Mouse (Mus musculus) T-helper 2 cell (primary cell): Measurements from ENCODE around the gene Dph2.

Source experiments
- in situ Hi-C: fragments of 300-600 bp; cut with MboI, MseI; formaldehyde crosslinking; loops from one replicate; pipeline ENCODE4 v1.15.1; 2025; ENCODE audit warnings: high pct_unique_total_duplicates

Dph2 gene

GRCm38 (mm10) chr4:117882701-117883691, 8.8 kb downstream of the Dph2 start, which contains the start of gene B4galt2:
TSS of gene B4galt2 (minus strand) at chr4:117883487.
- in situ Hi-C loops: loop anchor here (5.0 to 25.0 kb wide), 2 partner anchors 51 to 1229 kb away; partner anchors contain the start of genes Slc2a1 and Slc6a9

- in situ Hi-C loops: loop anchor here (25.0 kb wide), 1 partner anchor 1234 kb away; the partner anchor contains the start of gene Slc2a1
These were observed 13.1 kb downstream of the Dph2 start for GRCm38 (mm10) chr4:117878703-117879102.

GRCm38 (mm10) chr4:117878301-117878700, 13.5 kb downstream of the Dph2 start:
- in situ Hi-C loops: loop anchor here (25.0 kb wide), 1 partner anchor 1234 kb away; the partner anchor contains the start of gene Slc2a1

- in situ Hi-C loops: no loop called here
These were observed 18.2 kb downstream of the Dph2 start for GRCm38 (mm10) chr4:117873615-117874014.

- in situ Hi-C loops: no loop called here
These were observed 19.4 kb downstream of the Dph2 start, which contains the start of gene Ccdc24 for GRCm38 (mm10) chr4:117872471-117872886. TSS of gene Ccdc24 (minus strand) at chr4:117872557.

- in situ Hi-C loops: no loop called here
These were observed 20.0 kb downstream of the Dph2 start for GRCm38 (mm10) chr4:117871787-117872186.

GRCm38 (mm10) chr4:117870437-117870836, 21.4 kb downstream of the Dph2 start:
- in situ Hi-C loops: no loop called here

GRCm38 (mm10) chr4:117869317-117869716, 22.5 kb downstream of the Dph2 start:
- in situ Hi-C loops: no loop called here

GRCm38 (mm10) chr4:117867823-117868222, 24.0 kb downstream of the Dph2 start:
- in situ Hi-C loops: no loop called here

GRCm38 (mm10) chr4:117867000-117867399, 24.8 kb downstream of the Dph2 start:
- in situ Hi-C loops: no loop called here

- in situ Hi-C loops: no loop called here
These were observed 25.7 kb downstream of the Dph2 start for GRCm38 (mm10) chr4:117866083-117866482.

- in situ Hi-C loops: loop anchor here (5.0 kb wide), 1 partner anchor 151 kb away; no protein-coding TSS in a partner anchor
These were observed 29.0 kb downstream of the Dph2 start for GRCm38 (mm10) chr4:117862823-117863222.

GRCm38 (mm10) chr4:117860570-117860969, 31.3 kb downstream of the Dph2 start:
- in situ Hi-C loops: loop anchor here (5.0 kb wide), 1 partner anchor 148 kb away; no protein-coding TSS in a partner anchor

GRCm38 (mm10) chr4:117858794-117859193, 33.0 kb downstream of the Dph2 start:
- in situ Hi-C loops: no loop called here

GRCm38 (mm10) chr4:117855146-117855545, 36.7 kb downstream of the Dph2 start:
- in situ Hi-C loops: no loop called here

GRCm38 (mm10) chr4:117852152-117852868, 39.5 kb downstream of the Dph2 start:
- in situ Hi-C loops: no loop called here

GRCm38 (mm10) chr4:117850871-117851270, 41.0 kb downstream of the Dph2 start:
- in situ Hi-C loops: no loop called here

GRCm38 (mm10) chr4:117850176-117850575, 41.7 kb downstream of the Dph2 start:
- in situ Hi-C loops: no loop called here

- in situ Hi-C loops: no loop called here
These were observed 42.3 kb downstream of the Dph2 start for GRCm38 (mm10) chr4:117849506-117849905.

GRCm38 (mm10) chr4:117849063-117849462, 42.8 kb downstream of the Dph2 start:
- in situ Hi-C loops: no loop called here

- in situ Hi-C loops: no loop called here
These were observed 44.8 kb downstream of the Dph2 start for GRCm38 (mm10) chr4:117847011-117847410.

- in situ Hi-C loops: no loop called here
These were observed 45.6 kb downstream of the Dph2 start for GRCm38 (mm10) chr4:117846261-117846660.
